Mouse (Mus musculus) megakaryocyte progenitor cell, adult 5-6 weeks (primary cell): ENCODE results near the gene Glt28d2. TPM values are rescaled to one million over a fixed set of nuclear protein-coding genes. Genes with fewer than 3 reads are reported as not detected.
"Not testable (repeated sequence)": the region's sequence is repeated elsewhere in the genome, so short reads cannot be mapped to it uniquely, and the experiment has no call there.

ENCODE experiments used
- ATAC-seq: replicated peaks from 2 replicates; pipeline ENCODE4 v1.8.0; 2016; ENCODE audit warnings: mild to moderate bottlenecking, moderate TSS enrichment, inconsistent platforms; ENCODE audit not compliant: poor library complexity
- total RNA-seq, 2 experiments: library from RNA; stranded (forward) in 1 of 2; stranded (reverse) in 1 of 2; fragments of 157-497, 149-512 nt in 1 of 2; fragments of 200-1000 nt in 1 of 2; gene quantifications; 2 replicates each; pipeline versions ENCODE4 v1.2.3 to v1.2.4; 2015 to 2017

Gene Glt28d2
- total RNA-seq (2015) (not detected in 2 replicates), total RNA-seq (2017) (not detected in 2 replicates)

GRCm38 (mm10) chr3:85887239-85887827 lies at the start of gene Glt28d2, which contains the start of gene Gm37240:
Gene Glt28d2, minus strand, starts transcription at chr3:85887516.
Gene Gm37240, minus strand, starts transcription at chr3:85887518.
- ATAC-seq = peak; percentile 75

- ATAC-seq = no peak
Observed at GRCm38 (mm10) chr3:85933586-85933985, 46.3 kb upstream of the Glt28d2 start.

DNA sequence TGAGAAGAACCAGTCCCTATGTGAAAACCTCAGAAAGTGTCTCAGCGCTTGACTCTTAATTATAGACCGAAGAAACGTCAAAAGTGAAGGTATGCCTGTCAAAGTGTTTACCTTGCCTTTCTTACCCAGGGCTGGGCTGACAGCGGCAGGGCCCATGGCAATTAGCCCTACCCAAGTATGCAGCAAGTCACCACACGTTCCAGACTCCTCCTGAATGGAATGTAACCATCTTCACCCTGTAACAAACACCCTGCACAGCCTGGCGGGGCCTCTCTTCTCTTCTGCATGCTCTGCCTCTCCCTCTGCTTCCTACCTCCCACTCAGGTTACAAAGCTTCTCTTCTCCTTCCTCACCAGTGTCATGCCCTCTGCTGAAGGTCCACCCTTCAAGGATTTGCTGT lies 44.5 kb upstream of the Glt28d2 start:
- ATAC-seq = no peak

- no peak for ATAC-seq
Observed at GRCm38 (mm10) chr3:85930671-85931255, 43.4 kb upstream of the Glt28d2 start.

DNA sequence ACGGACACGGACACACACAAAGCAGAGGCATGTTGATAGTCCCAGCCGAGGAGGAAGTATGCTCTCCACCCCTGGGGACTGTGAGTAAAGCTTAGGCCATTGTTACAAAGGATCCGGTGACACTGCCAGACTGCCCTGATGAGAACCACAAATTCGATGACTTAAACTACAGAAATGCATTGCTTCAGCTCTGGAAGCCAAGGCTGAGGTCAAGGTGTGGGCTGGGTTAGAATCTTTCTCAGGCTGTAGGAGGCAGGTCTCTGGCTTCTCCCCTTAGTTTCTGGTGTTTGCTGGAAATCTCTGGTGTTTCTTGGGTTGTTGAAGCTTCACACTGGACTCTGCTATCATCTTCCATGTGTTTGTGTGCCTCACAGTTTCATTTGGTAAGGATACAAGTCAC lies 42.4 kb upstream of the Glt28d2 start:
- ATAC-seq = no peak

DNA sequence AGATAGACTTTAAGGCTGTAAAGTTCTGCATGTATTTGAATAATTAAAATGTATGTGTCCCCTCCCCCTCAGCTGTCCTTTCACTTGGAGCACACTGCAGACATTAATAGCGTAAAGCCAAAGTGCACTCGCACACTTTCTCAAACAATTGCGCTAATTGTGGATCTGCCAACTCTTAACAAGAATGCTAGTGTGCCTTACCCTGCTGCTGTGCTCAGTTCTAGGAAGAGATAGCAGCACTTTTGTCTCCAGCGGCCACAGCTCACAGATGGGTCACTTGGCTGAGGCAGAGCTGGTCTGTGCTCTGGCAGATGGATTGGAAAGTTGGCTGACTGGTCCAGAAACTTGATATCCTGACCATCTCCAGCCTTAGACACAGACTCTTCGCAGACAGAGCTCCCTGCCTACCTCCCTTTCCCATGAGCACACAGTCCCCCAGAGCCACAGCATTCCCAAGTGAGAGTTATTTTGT lies 40.9 kb upstream of the Glt28d2 start:
- ATAC-seq = no peak

GRCm38 (mm10) chr3:85927296-85927695 lies 40.0 kb upstream of the Glt28d2 start:
- no peak for ATAC-seq

DNA sequence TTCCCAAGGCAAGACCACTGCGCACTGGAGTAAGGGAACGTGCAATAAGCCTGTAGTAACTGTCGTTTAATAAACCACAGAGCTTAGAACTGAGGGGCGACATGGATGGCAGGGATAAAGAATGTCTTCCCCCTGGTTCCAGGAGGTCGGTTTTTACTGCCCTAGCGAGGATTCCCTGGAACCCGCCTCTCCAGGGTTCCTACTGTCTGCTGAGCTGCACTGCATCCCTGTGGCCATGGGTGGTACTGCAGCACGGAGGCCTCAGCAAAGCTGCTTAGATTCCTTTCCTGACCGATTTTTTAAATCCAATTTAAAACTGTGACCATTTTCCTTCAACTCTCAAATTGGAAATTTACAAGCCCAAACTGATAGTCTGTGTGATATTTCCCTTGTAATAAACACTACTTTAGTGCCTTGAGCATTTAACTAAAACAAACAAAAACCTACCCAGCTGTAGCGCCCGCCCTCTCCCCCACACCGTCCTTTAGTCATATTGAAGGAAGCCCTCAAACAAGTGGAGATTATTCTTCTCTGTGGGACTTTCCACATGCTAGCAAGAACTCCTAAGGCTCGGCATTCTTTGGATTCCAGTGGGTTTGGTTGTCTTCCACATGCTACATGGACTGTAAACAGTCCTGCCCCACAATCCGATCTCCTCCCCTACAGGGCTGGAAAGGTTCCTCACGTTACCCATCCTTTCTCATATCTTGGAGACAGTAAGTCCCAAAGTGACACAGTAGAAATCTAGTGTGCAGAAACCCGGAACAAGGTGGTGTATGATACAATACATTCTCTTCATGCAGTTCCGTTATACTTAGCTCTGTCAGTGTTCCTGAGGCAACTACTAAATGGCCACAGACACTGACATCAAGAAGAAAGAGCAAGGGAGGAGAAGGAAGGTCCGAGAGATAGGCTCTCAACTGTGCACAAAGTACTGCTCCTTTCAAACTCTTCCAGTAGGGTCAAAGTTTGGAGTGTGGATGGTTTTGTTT lies 36.9 kb upstream of the Glt28d2 start:
- ATAC-seq = peak; percentile 96

DNA sequence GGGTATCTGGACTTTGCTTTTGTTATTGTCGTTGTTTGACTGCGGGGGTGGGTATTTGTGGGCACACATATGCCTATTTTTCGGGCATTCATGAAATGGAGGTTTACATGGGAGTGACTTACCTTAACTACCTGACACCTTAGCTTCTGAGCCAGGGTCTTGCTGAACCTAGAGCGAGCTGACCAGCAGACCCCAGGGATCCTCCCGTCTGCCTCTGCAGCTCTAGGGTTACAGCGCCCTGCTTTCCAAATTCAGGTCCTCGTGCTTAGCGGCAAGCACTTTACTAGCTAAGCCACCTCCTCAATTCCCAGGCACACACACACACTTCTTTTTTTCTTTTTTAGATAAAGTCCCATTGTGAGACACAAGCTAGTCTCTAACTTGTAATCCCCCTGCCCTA lies 36.0 kb upstream of the Glt28d2 start:
- no peak for ATAC-seq

GRCm38 (mm10) chr3:85922331-85922730 lies 35.0 kb upstream of the Glt28d2 start:
- no peak for ATAC-seq

GRCm38 (mm10) chr3:85920671-85921070 lies 33.4 kb upstream of the Glt28d2 start:
- ATAC-seq = not testable (repeated sequence)

DNA sequence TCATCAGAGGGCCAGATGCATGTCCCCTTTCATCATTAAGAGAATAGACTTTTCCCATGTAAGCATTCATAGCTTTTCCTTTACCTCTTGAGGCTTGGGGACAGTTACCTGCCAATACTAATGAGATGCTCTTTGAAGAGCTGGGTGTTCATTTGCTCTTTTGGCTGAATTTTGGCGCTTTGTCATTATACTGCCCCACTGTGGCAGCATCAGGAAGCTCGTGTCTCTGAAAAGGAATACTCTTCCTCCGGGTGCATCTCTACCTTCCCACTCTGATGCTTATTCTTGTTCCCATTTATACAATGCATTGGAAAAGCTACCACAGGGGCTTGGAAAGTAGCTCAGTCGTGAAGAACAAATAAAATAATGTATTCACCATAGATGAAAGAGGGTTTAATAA lies 30.3 kb upstream of the Glt28d2 start:
- peak; percentile 61; the same call in 1 of the 2 replicates for ATAC-seq

DNA sequence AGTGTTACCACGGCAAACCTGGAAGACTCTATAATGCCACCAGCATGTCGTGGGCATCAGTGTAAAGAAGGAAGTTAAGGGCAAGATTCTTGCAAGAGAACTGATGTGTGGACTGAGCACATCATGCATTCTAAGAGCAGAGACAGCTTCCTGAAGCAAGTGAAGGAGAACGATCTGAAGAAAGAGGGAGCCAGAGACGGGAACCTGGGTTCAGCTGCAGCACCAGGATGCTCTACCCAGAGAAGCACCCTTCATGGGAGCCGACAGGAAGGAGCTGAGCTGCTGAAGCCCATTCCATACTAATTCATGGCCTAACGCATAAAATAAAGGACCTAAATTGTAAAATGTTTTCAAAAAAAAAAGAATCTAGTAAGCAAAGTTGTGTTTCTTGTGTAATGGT lies 27.5 kb upstream of the Glt28d2 start:
- ATAC-seq = no peak

DNA sequence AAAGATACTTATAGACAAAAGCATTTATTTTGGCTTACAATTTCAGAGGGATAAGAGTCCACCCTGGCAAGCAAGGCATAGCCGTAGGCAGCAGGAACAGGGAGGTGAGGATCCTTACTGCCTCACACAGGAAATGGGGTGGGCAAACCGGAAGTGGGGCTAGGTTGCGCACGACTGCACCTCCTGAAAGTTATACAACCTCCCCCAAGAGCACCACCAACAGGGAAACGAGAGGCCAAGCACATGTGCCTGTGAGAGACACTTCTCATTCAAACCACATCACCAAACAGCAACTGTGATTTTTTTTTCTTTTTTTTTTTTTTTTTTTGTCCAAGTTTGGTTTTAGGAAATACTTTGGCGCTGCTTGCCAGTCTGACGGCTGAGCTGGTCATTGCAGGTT lies 19.8 kb upstream of the Glt28d2 start:
- no peak for ATAC-seq

GRCm38 (mm10) chr3:85904371-85904770 lies 17.1 kb upstream of the Glt28d2 start:
- no peak for ATAC-seq

- no peak for ATAC-seq
Observed at GRCm38 (mm10) chr3:85895020-85895419, 7.7 kb upstream of the Glt28d2 start.

- ATAC-seq = no peak
Observed at GRCm38 (mm10) chr3:85891571-85891970, 4.3 kb upstream of the Glt28d2 start.

DNA sequence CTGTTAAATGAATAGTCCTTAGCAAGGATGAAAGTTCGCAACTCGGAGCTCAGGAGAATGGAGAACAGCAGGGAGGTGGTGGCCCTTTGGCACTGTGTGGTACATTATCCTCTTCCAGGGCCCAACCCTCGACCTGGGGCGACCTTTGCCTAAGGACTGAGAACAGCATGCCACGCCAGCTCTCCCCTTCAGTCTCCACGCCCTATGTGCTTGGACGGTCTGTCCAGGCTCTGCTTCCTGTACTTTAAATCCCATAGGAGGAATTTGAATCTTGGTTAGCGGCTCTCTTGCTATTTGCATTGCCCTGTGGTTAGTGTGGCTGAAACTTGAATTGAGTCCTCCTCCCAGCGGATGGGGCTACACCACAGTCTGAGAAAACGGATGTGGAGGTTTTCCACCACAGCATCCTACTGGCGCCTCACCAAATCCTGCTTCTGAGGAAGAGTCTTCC lies 930 bp upstream of the Glt28d2 start:
- ATAC-seq = peak; percentile 73

- ATAC-seq = no peak
Observed at GRCm38 (mm10) chr3:85886636-85887238, 579 bp downstream of the Glt28d2 start.

- no peak for ATAC-seq
Observed at GRCm38 (mm10) chr3:85885906-85886305, 1.4 kb downstream of the Glt28d2 start.

- no peak for ATAC-seq
Observed at GRCm38 (mm10) chr3:85880687-85881086, 6.6 kb downstream of the Glt28d2 start.
